Mouse (Mus musculus) cerebellum, postnatal 14 days (tissue): ENCODE measurements at regions not wholly inside any gene's neighbourhood (a gene's known extent, or its start where the extent isn't known, plus 50 kb on each side); places are given as distances from the start of the nearest gene placed in this dataset.

Experiments used
- DNase-seq, 2 experiments: peaks; one replicate each; pipeline ENCODE4 v3.0.0; 2021; ENCODE audit warnings: mixed read lengths in 2 of 2

DNA sequence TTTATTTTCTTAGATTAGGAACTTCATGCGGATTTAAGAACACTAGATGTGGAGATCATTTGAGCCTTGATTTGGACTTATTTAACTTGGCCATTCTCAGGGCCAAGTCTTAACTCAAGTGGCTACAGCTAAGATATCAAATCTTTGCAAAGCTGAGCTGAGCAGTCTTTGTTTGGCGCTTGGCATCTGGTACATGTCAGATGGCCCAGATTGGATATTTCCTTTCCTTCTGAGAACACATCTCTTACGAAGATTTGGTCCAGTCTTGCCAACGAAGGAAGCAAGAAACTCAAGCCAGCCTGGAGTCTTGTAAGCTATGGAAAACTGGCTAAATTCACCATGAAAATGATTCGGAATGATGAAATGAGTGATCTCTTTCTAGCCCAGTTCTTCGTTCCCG lies 59.1 kb upstream of the Cdc42ep3 start:
- DNase-seq, result no peak

GRCm38 (mm10) chr17:79417953-79418352 lies 63.1 kb upstream of the Cdc42ep3 start:
- DNase-seq, result peak; percentile 31 to 34

GRCm38 (mm10) chr17:79421618-79422017 lies 66.7 kb upstream of the Cdc42ep3 start:
- no peak for DNase-seq

- no peak for DNase-seq
Measured at GRCm38 (mm10) chr17:79439182-79439581, 84.3 kb upstream of the Cdc42ep3 start.

- DNase-seq, result peak; percentile 5 to 26
Measured at GRCm38 (mm10) chr17:79442507-79443115, 87.7 kb upstream of the Cdc42ep3 start.

- no peak for DNase-seq
Measured at GRCm38 (mm10) chr17:79447170-79447569, 92.3 kb upstream of the Cdc42ep3 start.

DNA sequence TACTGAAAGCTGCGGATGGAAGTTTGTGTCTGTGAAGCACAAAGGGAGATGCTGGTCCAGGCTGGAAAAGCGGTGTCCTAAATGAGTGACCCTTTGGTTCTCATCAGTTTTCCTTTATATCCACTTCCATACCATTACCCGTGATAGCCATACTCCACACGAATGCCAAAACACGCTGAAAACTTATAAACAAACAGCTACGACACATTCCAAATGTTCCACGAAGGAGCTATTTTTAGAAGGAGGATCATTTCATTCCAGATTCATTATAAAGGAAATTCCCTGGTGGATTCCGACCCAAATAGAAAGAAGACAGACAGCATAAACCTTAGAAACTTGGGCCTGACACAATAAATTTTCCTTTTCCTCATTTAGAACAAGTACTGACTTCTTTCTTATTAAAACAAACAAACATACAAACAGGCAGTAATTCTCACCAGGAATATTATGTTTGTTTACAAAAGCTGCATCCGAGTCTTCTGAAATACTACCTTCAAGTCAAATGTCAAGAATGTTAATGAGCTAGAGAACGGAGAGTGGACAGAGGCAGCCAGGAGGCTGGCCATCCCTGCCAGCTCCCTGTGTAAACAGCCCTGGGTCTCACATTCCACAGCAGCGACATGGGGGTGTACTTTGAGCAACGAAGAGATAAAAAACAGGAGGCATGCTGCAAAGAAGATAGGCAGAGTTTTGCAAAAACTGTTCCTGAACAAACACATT lies 96.4 kb upstream of the Cdc42ep3 start:
- no peak for DNase-seq

DNA sequence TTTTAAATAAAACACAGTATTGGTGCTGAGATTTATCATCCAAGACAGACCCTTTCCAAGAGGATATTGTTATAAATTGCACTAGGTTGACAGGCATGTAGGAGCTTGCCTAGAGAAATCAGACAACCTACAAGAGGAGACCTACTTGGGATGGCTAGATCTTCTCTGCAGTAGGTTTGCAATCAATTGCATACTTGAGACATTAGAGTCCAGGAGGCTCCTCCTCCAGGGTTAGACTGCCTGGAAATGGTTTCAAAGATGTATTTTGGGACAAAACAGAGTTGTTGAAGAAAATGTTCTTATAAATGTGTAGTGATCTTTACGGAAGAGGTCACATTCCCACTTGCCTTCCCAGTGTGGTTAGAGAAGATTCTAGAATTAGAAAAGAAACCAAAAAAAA lies 98.9 kb upstream of the Cdc42ep3 start:
- DNase-seq, result no peak

DNA sequence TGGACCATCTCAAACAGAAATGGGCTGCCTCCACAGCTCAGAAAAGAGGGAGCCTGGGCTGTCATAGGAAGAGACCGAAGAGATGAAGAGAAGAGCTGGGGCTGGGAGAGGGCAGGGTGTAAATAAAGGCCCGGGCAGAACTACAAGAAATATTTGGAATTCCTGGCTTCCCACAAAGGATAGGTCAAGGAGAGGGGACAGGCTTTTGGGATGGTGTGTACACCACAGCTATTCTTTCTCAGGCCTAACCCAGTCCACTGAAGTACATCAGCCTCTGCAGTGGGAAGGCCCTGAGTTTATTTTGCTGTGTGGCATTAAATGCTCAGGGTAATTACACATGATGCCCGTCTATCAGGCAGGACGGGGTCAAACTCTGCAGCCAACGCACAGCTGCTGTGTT lies 99.6 kb upstream of the Cdc42ep3 start:
- DNase-seq, result no peak

DNA sequence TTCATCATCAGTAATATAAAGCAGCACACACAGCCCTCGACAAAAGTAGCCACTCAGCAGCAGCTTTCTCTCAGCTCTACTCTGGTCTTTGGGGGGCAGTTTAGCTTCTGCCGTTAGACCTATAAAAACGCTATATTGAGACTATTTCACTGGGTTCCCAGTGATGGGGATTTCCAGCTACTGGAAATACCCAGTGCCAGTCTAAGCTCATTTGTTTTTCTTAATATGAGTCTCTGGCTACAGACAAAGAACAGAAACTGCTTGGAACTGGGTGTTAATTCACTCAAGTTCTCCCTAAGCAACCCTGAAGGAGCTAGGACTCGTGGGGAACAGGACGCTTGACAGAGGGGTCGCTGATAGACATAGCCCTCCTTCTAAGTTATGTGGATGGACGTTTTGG lies 100.3 kb upstream of the Cdc42ep3 start:
- DNase-seq, result no peak

GRCm38 (mm10) chr17:79457636-79458035 lies 102.7 kb upstream of the Cdc42ep3 start:
- DNase-seq, result no peak

DNA sequence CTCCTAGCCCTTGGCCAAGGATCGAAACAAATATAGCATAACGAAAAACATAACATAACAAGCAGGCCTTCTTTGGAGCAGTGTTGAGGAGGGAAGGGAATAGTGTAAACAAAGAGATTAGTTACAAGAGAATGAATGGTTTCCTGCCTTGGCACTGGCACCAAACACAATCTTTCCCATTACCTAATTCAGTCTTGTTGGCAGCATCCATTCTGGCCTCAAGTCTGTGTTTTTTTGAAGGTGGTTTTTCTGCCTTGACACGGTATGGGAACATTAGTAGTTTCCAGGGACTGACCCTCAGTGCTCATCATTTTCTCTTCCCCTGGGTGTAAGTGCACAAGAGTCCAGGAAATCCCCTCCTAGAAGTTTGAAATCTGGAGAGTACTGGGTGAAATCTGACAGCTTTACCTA lies 106.8 kb upstream of the Cdc42ep3 start:
- DNase-seq, result no peak

DNA sequence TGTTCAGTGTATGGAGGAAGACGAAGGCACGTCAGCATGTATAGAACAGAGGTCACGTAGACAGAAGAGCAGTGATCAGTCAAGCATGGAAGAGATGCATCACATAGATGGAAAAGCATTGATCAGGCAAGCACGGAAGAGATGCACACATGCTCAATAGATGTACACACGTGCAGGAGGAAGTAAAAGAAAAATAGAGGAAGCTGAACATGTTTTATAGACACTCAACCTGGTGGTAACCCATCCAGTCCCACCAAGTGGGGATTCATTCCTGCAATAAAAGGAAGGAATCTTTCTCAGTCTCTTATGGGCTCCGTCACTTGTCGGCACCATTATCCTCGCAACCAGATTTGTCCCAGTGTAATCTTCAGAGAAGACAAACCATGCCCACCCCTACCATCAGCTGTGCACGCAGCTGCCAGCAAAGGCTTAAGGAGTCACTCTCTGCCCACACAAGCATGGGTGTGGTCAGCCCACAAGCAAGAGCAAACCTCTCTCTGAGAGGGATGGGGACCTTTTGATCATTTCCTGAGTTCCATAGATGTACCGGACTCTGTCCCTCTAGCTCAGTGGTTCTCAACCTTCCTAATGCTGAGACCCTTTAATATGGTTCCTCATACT lies 108.3 kb upstream of the Cdc42ep3 start:
- DNase-seq, result no peak

DNA sequence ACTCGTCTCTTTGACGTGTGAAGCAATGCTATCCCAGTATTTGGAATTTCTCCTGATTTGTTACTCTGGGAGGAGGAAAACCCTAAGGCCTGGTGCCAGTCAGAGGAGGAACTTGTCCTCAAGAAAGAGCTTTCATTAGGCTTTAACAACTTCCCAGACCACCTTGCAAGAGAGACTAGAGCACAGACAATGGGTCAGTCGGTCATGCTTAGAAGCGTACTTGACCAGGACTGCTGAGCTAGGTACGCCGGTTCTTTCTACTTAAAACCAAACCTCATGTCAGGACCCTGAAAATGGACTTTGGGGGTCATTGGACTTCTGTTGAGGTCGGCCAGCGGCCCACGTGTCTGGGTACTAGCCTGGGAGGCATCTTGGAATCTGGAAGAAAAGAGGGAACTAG lies 110.8 kb upstream of the Cdc42ep3 start:
- DNase-seq, result no peak

DNA sequence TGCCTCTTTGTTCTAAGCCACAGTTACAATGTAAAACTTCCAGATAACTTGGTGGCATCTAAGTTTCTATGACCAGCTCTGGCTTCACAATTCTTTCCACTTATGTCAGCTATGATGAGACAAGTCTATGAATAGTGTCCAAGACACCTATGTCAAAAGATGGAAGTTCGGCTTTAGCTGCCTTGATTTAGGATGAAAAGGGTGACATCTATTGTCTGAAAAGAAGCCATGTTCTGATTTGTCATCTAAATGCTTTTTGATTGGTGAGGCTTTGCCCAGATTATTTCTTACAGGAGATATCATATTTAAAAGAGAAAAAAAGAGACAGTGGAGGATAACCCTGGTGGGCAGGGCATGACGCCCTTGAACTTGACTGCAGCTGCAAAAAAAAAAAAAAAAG lies 116.7 kb upstream of the Cdc42ep3 start:
- DNase-seq, result no peak

DNA sequence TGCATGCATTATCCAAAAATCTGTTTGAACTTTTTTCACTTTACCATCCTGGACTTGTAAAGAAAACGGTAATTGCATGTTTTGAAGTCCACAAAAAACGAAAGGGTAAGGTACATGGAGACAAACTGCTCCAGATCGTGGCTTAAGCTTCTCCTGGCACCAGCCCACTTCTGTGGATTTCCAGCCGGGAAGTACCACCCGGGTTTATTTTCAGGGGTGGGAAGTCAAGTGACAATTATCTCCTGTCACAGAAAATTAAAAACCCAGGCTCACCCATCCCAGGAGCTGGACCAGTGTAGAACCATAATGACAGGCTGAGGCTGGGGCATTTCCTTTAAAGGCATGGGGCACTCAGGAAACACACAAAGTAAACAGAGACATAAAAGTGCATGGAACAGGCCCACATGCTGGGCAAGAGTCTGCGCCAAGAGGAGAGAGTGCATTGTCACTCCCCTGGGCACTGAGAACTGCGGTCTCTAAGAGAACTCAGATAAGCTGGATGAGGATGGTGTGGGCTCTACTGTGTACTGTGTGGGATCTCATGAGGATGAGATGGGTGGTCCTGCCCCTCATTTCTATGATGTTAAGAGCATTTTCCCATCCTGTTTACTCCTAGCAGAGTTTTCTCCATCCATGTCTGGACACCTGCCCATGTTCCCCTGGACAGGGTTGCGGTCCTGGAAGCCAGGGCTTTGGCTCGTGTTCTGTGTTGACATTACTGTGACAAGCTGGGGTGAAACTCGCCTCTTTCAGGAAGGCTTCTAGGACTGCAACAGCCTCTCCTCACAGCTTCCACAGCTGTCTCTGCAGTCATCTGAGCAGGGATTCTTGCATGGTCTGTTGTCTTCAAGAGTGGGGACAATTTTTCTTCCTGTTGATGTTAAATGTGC lies 117.5 kb upstream of the Cdc42ep3 start:
- DNase-seq, result peak; percentile 38 to 42

DNA sequence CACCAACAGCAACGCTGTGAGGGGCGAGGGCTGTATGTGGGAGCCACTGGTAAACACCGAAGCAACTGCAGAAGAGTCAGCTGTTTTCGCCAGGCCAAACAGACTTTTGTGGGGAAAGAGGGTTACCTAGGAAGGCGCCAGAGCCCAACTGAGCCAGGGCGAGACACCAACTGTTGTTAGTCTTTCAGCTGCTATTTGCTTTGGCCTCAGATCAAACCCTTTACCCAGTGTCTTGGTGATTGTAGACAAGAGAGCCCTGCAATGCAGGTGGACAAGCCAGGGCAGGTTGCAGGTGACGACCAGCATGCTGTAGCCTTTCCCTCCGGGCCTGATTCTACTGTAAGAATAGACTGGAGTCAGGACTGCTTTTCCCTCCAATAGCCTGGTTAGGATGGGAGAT lies 121.8 kb upstream of the Cdc42ep3 start:
- DNase-seq, result peak in 1 of 2 experiments; percentile 4

DNA sequence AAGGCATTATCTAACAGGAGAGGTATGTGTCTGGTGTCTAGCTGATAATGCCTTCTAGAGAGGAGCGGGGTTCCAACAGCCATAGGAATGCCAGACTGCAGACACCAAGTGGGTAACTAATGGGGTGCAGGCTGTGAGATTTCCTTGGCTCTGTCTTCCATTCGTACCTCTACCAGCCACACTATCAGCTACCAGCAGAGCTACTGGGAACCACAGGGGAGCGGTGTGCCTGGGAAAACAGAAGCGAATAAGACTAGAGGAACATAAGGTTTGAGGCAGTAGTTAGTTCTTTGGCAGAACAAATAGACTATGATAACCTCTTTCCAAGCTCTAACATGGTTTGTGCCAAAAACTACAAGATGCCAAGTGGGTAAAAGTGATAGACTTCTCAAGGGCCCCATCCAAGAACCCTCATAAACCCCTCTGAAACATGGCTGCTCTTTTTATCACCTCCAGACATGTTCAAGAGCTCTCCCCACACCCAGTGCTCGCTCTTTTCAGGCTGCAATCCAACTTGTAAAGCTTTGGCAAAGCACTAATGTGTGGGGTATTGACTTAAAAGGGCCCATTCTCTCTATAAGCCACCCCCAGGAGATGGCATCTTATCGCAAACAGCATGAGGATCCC lies 126.3 kb upstream of the Cdc42ep3 start:
- no peak for DNase-seq

DNA sequence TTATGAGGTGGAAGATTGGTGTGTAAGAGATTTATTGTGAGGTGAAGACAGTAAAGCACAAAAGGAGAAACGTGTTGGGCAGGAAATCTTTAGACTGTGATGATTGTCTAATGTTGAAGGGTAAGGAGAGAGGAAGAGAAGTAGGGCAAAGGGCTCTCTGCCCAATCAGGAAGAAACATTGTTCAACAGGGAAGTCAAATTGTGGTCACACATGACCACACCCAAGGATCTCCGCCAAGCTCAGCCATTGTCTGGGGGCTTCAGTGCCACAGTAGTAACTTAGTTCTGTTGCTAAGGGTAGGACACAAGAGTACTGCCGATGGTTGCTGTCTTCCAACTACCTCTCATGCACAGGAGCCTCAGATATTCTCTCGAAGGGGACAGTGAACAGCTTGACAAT lies 127.0 kb upstream of the Cdc42ep3 start:
- no peak for DNase-seq

DNA sequence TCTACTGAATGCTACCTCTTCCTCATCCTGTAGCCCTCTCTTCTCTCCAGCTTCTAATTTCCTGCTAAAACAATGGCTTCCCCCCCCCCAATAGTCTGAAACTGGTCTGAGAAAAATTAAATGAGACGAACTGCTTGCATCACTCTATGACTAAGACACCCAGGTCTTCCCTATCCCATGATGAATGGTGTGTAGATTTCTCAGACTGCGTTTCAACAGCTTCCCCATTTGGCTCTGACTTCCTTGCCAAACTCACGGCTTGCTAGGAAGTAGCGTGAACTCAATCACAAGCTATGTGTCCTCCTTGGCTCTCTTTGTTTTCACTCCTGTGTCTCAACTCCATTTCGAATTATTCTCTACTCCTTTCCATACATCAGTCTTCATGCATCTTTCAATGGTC lies 126.4 kb upstream of the Rmdn2 start:
- DNase-seq, result no peak

- no peak for DNase-seq
Measured at GRCm38 (mm10) chr17:79489306-79489705, 122.4 kb upstream of the Rmdn2 start.

DNA sequence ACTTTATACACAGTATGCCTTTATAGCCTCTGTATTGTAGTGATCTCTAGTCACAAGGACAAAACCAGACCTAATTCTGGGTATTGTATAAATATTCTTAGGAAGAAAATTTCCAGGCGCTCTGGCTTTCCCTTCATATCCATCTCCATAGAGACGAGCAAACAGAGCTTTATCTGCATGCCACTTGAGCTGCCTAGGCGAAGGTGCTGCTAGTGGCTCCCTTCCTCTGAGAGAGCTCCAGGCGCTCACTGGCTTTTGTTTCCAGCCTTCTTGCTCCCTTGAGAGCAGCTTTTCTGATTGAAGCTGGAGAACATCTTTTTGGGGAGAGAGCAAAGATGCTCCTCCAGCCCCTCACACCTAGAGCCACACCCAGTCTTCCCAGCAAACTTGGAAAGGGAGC lies 114.0 kb upstream of the Rmdn2 start:
- no peak for DNase-seq

- DNase-seq, result no peak
Measured at GRCm38 (mm10) chr17:79498321-79498720, 113.3 kb upstream of the Rmdn2 start.
